Mouse (Mus musculus) C3H10T1/2 (cell line): Measurements from ENCODE around the gene Olfr1101. TPM values are rescaled to one million over a fixed set of nuclear protein-coding genes. Genes with fewer than 3 reads are reported as not detected.

Experiments
- polyA plus RNA-seq, 2 experiments: library from polyadenylated mRNA; unstranded; fragments of >200 nt; fragmentation: generic; extraction: Trizol; gene quantifications; one replicate each; pipeline ENCODE4 v1.2.1; 2012; ENCODE audit warnings: missing spikeins in 2 of 2

The Olfr1101 gene
- polyA plus RNA-seq, result not detected

DNA sequence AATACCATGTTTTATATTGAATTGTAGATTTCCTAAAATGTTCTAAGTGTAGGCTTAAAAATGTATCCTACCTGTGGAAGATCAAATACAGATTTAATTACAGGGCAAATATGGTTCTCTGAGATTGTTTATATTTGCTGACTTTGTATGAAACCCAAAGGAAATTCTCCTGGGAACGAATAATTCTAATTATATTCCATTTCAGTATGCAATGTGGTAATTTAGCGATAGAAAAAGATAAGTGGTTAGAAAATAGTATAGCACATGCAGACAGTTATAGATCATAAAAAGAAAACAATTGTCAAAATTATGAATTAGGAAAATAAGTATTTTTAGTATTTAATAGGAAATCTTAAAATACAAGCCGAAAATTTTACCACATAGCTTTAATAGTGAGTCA is at the start of gene Olfr1101:
Olfr1101 (minus strand) TSS at position 101 of the 400 bp plus-strand sequence.

DNA sequence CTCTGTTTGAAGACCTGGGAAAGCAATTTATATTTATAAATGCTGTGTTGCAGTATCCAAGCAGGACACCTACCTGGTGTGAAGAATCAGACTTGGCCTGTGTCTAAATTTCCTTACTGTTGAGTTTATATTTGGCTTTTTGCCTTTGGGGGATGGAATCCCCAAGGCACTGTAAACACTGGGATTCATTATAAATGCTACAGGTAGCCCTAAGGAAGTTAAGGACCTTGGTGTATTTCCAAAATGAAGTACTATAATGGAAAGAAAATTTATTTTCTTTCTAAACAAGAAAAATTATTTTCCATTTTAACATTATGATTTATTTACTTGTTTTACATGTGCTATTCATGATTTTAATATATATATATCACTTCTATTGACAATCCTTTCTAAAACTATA is 45.4 kb upstream of the Olfr1101 start, which contains the start of gene Olfr1105:
Olfr1105 (minus strand) TSS at position 101 of the 400 bp plus-strand sequence.

DNA sequence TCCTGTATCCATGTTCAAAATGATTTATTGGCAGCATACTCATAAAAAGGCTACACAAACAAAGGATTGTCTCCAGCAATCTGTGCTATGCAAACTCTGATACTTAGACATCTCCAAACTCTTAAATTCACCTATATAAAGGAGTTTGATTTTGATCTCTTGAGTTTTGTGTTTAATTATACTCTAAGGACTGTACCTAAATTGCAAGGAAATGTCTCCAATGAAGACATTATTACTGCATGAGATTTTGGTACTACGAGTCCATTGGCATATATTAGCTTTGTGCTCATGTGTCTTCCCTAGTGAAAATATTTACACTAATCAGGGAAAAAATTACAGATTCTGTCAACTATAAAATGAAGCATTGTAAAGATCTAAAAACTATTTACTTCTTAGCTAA is 36.0 kb upstream of the Olfr1101 start, which contains the start of gene Olfr1104:
Olfr1104 (minus strand) TSS at position 101 of the 400 bp plus-strand sequence.

DNA sequence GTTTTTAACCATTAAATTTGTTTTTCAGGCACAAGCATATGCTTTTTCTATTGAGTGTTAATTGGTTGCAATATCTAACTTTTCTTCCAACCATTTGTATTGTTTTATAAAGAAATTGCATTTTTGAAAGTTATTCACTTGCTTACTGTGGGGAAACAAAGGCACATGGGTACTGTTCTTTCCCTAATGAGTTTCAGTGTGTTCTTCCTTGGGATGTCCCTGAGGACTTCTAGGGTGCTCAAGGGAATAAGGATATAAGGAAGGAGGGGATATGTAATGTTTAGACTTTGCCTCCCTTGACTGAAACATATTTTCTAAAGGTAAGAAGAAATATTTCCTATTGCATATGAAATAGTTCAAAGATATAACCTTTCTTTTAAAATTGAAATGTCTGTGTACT is 7.1 kb upstream of the Olfr1101 start, which contains the start of gene Olfr1102:
Olfr1102 (plus strand) TSS at position 301 of the 400 bp plus-strand sequence.

DNA sequence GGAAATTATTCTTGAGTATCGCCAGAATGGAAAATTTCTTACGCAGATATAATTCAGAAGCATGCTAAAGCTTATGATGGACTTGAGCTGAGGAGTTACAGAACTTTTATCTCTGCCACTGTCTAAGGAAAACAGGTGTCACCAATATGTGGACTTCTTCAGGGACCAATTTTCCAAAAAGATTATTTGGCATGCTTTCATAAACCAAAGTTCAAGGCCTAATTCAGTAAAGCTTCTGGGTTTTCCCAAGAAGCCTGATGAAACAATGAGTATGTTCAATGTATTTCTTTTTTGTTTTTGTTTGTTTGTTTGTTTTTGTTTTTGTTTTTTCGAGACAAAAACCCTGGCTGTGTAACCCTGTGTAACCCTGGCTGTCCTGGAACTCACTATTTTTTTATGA is 11.2 kb downstream of the Olfr1101 start, which contains the start of gene Olfr1100:
Olfr1100 (minus strand) TSS at position 101 of the 400 bp plus-strand sequence.

DNA sequence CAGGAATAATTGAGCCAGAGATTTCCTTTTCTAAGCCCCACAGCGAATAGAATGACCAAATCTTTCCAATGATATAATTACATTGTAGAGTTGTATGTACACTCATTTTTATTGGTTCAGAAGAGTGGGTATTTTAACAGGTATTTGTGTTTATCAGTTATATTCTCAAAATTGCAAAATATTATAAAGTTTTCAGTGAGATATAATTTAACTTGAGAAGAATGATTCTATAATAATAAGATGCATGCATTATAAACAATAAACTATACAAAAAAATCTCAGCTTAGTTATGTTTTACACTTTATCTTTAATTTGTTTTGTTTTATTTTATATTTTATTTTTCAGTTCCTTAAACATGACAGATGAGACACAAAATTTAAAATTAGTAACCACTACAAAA is 30.4 kb downstream of the Olfr1101 start, which contains the start of gene Olfr1099:
Olfr1099 (minus strand) TSS at position 101 of the 400 bp plus-strand sequence.

Other genes starting within 250 kb of the Olfr1101 start
- not detected for gene Olfr1090, start 232.2 kb downstream of the Olfr1101 start, polyA plus RNA-seq
- not detected for gene Olfr1093, start 208.7 kb downstream of the Olfr1101 start, polyA plus RNA-seq
- gene Olfr141, start 181.2 kb downstream of the Olfr1101 start, polyA plus RNA-seq, result not detected
- gene Olfr1094, start 166.6 kb downstream of the Olfr1101 start, polyA plus RNA-seq, result not detected
- not detected for gene Olfr1095, start 139.5 kb downstream of the Olfr1101 start, polyA plus RNA-seq
- gene Gm13723, start 116.4 kb downstream of the Olfr1101 start, polyA plus RNA-seq, result not detected
- gene Olfr1097, start 99.0 kb downstream of the Olfr1101 start, polyA plus RNA-seq, result not detected
- not detected for gene Olfr1098, start 66.7 kb downstream of the Olfr1101 start, polyA plus RNA-seq
- gene Olfr1099, start 30.5 kb downstream of the Olfr1101 start, polyA plus RNA-seq, result not detected
- gene Olfr1100, start 11.3 kb downstream of the Olfr1101 start, polyA plus RNA-seq, result not detected
- not detected for gene Olfr1102, start 7.2 kb upstream of the Olfr1101 start, polyA plus RNA-seq
- gene Olfr1104, start 35.9 kb upstream of the Olfr1101 start, polyA plus RNA-seq, result not detected
- not detected for gene Olfr1105, start 45.3 kb upstream of the Olfr1101 start, polyA plus RNA-seq
- not detected for gene Olfr1106, start 61.1 kb upstream of the Olfr1101 start, polyA plus RNA-seq
- not detected for gene Olfr1107, start 84.6 kb upstream of the Olfr1101 start, polyA plus RNA-seq
- gene Olfr1109, start 104.8 kb upstream of the Olfr1101 start, polyA plus RNA-seq, result not detected
- not detected for gene Olfr259, start 123.3 kb upstream of the Olfr1101 start, polyA plus RNA-seq
- gene Olfr1110, start 149.1 kb upstream of the Olfr1101 start, polyA plus RNA-seq, result not detected
- not detected for gene Olfr1111, start 161.4 kb upstream of the Olfr1101 start, polyA plus RNA-seq
- gene Olfr1112, start 196.6 kb upstream of the Olfr1101 start, polyA plus RNA-seq, result not detected
- gene Olfr1113, start 217.7 kb upstream of the Olfr1101 start, polyA plus RNA-seq, result not detected